Mouse (Mus musculus): ENCODE measurements around the gene Kif16b. TPM values are rescaled to one million over a fixed set of nuclear protein-coding genes. Genes with fewer than 3 reads are reported as not detected.

Kif16b gene
- polyA plus RNA-seq, 1 experiment from 2014 or later, result 4.2 TPM

DNA sequence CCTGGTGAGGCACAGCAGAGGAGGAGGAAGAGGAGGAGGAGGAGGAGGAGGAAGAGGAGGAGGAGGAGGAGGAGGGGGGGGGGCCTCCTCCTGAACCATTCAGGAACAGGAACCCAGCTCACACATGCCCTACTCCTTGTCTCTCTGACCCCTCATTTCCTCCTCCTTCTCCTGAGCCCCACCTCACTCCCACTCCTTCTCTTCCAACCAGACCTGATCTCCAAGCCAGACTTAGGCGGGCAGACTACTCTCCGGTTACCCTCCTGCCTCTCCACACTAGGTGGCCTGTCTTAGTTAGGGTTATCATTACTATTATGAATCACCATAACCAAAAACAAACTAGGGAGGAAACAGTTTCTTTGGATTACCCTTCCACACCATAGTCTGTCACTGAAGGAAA is 10.0 kb downstream of the Kif16b start:
- H3K27me3 ChIP-seq, result no peaks in the 10 kb centered on the region
- H3K36me3 ChIP-seq, result no peaks in the 10 kb centered on the region
- H3K9me3 ChIP-seq, result no peaks in the 10 kb centered on the region
- WGBS, result 88% methylated on average over 2 of the region's 2 CpGs
- no peak overlapping the region for H3K27ac ChIP-seq
- ATAC-seq (ENCODE audit: low FRiP score), result no peak; the same call in 1 of the 2 replicates
- H3K4me1 ChIP-seq (replicated peaks), result no peaks in the 10 kb centered on the region
- no peak overlapping the region for H3K9ac ChIP-seq
- no peak overlapping the region for H3K4me3 ChIP-seq
- no peak overlapping the region for H3K4me2 ChIP-seq

DNA sequence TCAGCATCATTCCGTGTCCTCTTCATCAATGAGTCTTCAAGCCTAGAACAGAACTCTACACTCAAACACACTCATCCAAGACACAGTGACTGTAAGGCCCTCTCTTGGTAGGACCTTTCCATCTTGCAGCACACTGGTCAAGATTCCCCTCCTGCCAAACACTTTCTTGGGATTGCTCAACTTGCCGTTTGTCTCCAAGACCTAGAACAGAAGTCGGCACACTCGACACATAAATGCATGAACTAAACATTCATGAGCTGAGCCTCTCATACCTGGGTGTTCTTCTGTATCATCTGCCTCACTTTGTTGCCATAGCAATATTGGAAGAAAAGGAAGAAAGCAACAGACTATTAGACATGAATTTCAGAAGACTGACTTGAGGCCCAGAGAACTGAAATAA is 16.9 kb downstream of the Kif16b start:
- Histone ChIP-seq H3K4me1 (replicated peaks) (no peaks in the 10 kb centered on the region), H3K27me3 (no peaks in the 10 kb centered on the region), H3K36me3 (no peaks in the 10 kb centered on the region), H3K4me3 (no peak overlapping the region), H3K9me3 (no peaks in the 10 kb centered on the region), H3K9ac (no peak overlapping the region), H3K27ac (no peak overlapping the region), H3K4me2 (no peak overlapping the region)
- ATAC-seq (ENCODE audit: low FRiP score), result no peak
- 97% methylated on average over 4 of the region's 4 CpGs for WGBS

DNA sequence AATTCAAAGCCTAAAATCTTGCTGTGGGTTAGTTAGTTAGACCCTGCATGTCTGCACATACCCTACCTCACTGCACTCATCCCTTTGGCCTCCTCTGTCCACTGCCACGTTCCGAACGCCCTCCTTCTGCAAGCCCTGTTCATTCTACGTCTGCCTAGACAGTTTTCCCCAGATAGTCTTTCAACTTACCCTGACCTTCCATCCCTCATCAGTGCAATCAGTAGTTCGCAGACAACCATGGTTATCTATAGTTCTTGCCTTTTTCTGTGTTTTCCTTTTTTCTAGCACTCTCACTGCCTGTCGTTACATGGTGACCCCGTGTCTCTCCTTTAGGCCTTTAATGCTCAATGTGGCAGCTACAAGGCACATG is 17.7 kb downstream of the Kif16b start:
- Histone ChIP-seq H3K4me2 (no peak overlapping the region), H3K9me3 (no peaks in the 10 kb centered on the region), H3K36me3 (no peaks in the 10 kb centered on the region), H3K9ac (no peak overlapping the region), H3K4me3 (no peak overlapping the region), H3K27ac (no peak overlapping the region), H3K27me3 (no peaks in the 10 kb centered on the region), H3K4me1 (replicated peaks) (no peaks in the 10 kb centered on the region)
- 87% methylated on average over 7 of the region's 7 CpGs for WGBS
- ATAC-seq (ENCODE audit: low FRiP score), result no peak

DNA sequence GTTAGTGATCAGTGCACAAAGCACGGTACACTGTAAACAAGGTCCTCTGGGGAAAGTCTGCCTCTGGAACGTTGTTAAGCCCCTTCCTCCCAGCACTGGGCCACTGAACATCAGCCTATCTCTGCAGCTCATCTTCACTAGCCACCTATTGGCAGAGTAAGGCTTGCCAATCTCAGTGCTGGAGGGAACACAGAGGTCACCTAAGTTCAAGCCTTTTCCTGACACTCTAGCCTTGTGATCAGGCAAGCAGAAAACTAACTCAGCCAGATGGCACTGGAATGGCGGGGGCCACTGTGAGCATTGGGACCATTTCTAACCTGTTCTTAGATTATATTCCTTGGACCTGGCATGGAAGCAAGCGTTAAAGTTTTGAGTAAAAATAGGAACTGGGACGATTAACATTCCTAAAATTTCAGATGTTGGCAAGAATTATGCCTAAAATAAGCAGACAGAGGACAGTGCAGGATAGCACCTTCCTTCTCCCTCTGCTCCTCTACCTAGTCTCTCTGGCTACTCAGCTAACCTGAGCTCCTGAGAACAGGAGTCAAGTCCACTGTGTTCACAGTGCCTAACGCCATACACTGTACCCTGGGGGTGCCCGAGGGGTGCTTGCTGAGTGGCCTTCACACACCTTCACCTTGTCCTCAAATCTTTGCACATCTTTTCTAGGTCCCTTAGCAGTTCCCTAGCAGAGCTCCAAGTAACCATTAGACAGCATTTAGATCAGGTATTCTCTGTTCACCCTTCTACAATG is 18.3 kb downstream of the Kif16b start:
- no peaks in the 10 kb centered on the region for H3K9me3 ChIP-seq
- H3K36me3 ChIP-seq, result no peaks in the 10 kb centered on the region
- ATAC-seq (ENCODE audit: low FRiP score), result no peak
- H3K4me2 ChIP-seq, result no peak overlapping the region
- H3K4me1 ChIP-seq (replicated peaks), result no peaks in the 10 kb centered on the region
- H3K9ac ChIP-seq, result no peak overlapping the region
- no peaks in the 10 kb centered on the region for H3K27me3 ChIP-seq
- H3K4me3 ChIP-seq, result no peak overlapping the region
- no peak overlapping the region for H3K27ac ChIP-seq
- WGBS, result 68% methylated on average over 7 of the region's 7 CpGs

DNA sequence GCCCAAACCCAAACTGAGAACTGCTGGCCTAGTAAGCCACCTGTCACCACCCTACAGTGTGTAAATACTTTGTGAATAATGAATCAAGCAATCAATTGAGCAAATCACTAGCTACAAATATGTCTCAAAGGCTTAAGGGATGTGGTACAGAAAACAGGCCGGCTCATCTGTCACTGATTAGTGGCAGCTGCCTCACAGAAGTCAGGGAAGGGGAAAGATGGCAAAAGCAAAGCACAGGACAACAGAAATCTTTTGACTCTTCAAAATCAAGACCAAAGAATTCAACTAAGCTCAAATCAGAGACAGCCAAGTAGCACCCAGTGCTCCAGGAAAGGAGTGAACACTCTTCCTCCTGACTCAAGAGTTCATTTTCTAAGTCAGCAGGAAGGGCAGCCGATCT is 18.9 kb downstream of the Kif16b start:
- no peaks in the 10 kb centered on the region for H3K4me1 ChIP-seq (replicated peaks)
- no peak overlapping the region for H3K4me3 ChIP-seq
- H3K27me3 ChIP-seq, result no peaks in the 10 kb centered on the region
- WGBS, result 59% methylated on average over 2 of the region's 2 CpGs
- no peaks in the 10 kb centered on the region for H3K36me3 ChIP-seq
- ATAC-seq (ENCODE audit: low FRiP score), result no peak
- H3K4me2 ChIP-seq, result no peak overlapping the region
- no peak overlapping the region for H3K9ac ChIP-seq
- H3K9me3 ChIP-seq, result no peaks in the 10 kb centered on the region
- H3K27ac ChIP-seq, result no peak overlapping the region

DNA sequence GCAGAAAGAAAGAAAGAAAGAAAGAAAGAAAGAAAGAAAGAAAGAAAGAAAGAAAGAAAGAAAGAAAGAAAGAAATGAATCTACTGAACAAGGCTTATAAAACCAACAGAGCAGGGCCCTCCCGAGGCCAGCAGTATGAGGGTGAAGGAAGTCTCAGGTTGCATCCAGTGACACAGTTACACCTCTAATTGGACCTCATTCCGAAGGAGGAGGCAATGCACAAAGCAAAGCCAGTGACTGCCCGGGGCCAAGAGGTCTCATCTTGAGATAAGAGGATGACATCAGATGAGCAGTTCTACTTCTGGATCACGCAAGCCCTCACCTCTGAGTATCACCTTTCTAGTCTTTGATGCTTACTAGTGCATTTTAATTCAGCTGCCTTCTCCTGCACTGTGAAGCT is 20.2 kb downstream of the Kif16b start:
- WGBS, result 70% methylated on average over 4 of the region's 4 CpGs
- no peaks in the 10 kb centered on the region for H3K9me3 ChIP-seq
- H3K27me3 ChIP-seq, result no peaks in the 10 kb centered on the region
- no peak overlapping the region for H3K9ac ChIP-seq
- ATAC-seq (ENCODE audit: low FRiP score), result no peak
- H3K4me3 ChIP-seq, result no peak overlapping the region
- H3K4me2 ChIP-seq, result no peak overlapping the region
- H3K4me1 ChIP-seq (replicated peaks), result no peaks in the 10 kb centered on the region
- no peak overlapping the region for H3K27ac ChIP-seq
- H3K36me3 ChIP-seq, result no peaks in the 10 kb centered on the region

DNA sequence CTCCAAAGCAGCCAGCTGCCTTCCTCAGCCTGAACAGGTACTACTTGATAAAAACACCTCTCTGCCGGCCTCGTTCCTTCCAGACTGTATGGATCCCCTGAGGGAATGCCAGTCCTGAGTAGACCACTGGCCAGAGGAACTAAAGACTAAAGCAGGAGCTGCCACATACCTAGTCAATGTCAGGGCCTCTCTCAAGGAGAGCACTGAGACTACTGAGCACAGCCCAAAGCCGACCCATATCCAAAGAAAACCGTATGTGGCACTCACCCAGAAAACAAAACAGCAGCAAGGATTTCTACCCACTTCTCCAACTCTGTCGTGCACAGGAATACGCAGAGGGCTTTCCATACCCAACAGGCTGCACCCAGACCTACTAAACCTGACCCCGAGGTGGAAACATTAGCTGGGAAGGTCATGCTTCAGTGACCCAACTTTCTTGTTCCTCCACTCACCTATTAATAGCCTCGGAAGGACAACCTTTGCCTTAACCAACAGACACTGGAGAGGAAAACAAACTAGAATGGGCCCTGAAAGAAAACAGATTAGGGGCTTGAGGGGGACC is 22.0 kb downstream of the Kif16b start:
- H3K9ac ChIP-seq, result no peak overlapping the region
- no peak overlapping the region for H3K4me3 ChIP-seq
- no peaks in the 10 kb centered on the region for H3K9me3 ChIP-seq
- no peak overlapping the region for H3K27ac ChIP-seq
- 81% methylated on average over 8 of the region's 8 CpGs for WGBS
- H3K36me3 ChIP-seq, result no peaks in the 10 kb centered on the region
- ATAC-seq (ENCODE audit: low FRiP score), result no peak
- no peaks in the 10 kb centered on the region for H3K27me3 ChIP-seq
- H3K4me1 ChIP-seq (replicated peaks), result no peaks in the 10 kb centered on the region
- no peak overlapping the region for H3K4me2 ChIP-seq

DNA sequence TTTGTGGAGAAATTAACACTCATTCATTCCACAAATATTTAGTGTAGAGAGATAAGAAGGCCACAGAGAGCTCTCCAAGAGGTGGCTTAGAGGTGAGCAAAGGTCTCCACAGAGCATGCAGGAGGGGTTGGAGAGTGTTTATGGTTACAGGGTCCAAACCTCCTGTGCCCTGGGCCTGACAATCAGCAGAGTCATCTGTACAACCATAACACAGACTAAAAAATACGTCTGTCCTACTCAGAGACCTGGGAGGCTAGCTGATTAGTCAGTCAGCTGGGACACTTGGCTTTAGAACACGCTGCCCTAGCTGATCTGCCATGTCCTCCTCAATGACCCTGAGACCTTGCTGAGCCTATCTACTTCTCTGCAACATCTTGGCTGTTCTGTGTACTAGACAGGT is 24.7 kb downstream of the Kif16b start:
- no peak overlapping the region for H3K4me3 ChIP-seq
- no peak overlapping the region for H3K4me2 ChIP-seq
- no peak overlapping the region for H3K27ac ChIP-seq
- no peaks in the 10 kb centered on the region for H3K27me3 ChIP-seq
- no peaks in the 10 kb centered on the region for H3K36me3 ChIP-seq
- no peaks in the 10 kb centered on the region for H3K9me3 ChIP-seq
- H3K9ac ChIP-seq, result no peak overlapping the region
- H3K4me1 ChIP-seq (replicated peaks), result no peaks in the 10 kb centered on the region
- 87% methylated on average over 2 of the region's 2 CpGs for WGBS
- no peak for ATAC-seq (ENCODE audit: low FRiP score)

DNA sequence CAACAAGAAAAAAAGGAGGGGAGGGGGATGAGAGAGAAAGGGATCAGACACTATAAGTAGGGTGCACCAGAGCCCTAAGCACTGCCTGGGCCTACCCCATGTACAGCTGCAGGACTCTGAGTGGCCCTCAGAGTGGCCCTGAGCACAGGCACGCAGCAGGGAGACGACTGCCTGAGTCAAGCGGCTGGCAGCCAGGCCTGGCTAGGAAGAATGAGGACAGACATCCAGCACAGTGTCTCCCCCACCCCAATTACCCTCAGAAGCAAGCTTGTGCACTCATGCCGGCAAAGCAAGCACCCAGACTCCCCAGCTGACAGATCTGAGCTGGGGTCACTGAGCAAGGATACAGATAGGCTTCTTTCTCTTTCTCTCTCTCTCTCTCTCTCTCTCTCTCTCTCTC is 25.4 kb downstream of the Kif16b start:
- Histone ChIP-seq H3K27ac (no peak overlapping the region), H3K4me2 (no peak overlapping the region), H3K9ac (no peak overlapping the region), H3K36me3 (no peaks in the 10 kb centered on the region), H3K4me3 (no peak overlapping the region), H3K4me1 (replicated peaks) (no peaks in the 10 kb centered on the region), H3K9me3 (no peaks in the 10 kb centered on the region), H3K27me3 (no peaks in the 10 kb centered on the region)
- ATAC-seq (ENCODE audit: low FRiP score), result no peak
- 51% methylated on average over 4 of the region's 4 CpGs for WGBS

DNA sequence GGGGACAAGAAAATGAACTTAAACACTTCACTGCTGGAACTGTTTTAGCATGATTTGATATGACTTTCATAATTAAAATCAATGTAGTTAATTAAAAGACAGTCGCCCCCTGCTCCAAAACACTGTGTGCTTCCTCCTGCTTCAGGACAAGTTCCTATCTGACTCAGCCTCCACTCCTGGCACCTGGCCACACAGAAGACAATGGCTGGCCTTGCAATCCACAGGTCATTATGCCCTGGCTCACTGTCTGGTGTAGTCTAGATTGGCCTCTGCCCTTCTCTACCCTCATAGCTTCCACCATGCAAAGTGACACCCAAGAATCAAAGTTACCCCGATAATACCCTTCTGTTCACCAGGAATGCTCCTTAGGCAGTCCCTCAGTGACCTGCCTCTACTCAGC is 26.8 kb downstream of the Kif16b start:
- Histone ChIP-seq H3K36me3 (no peaks in the 10 kb centered on the region), H3K27me3 (no peaks in the 10 kb centered on the region), H3K9me3 (no peaks in the 10 kb centered on the region), H3K4me3 (no peak overlapping the region), H3K9ac (no peak overlapping the region), H3K4me1 (replicated peaks) (no peaks in the 10 kb centered on the region), H3K4me2 (no peak overlapping the region), H3K27ac (no peak overlapping the region)
- 84% methylated on average over 2 of the region's 2 CpGs for WGBS
- ATAC-seq (ENCODE audit: low FRiP score), result no peak

DNA sequence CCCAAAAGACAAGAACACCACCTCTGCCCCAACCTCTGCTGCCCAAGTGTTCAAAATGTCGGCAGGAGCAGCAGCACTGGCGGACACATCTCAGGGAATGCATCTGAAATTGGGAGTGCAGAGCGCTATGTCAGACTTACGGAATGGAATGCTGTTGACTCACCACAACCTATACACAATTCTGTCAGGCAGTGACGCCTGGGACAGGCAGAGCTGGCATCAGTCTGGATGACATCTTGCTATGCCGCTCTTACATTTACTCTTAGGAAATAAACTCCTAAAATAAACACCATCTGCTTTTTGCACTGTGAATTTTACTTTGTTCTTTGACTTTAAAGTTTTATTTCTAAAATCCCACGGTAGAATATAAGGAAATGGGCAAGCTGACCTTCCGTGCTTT is 31.3 kb downstream of the Kif16b start:
- whole genome bisulfite sequencing, result 95% methylated on average over 8 of the region's 8 CpGs
- no peaks in the 10 kb centered on the region for H3K4me1 ChIP-seq (replicated peaks)
- H3K27me3 ChIP-seq, result no peaks in the 10 kb centered on the region
- no peak for ATAC-seq (ENCODE audit: low FRiP score)
- no peak overlapping the region for H3K27ac ChIP-seq
- H3K4me3 ChIP-seq, result no peak overlapping the region
- peaks cover 1% of the 10 kb centered on the region for H3K36me3 ChIP-seq
- no peak overlapping the region for H3K9ac ChIP-seq
- no peak overlapping the region for H3K4me2 ChIP-seq
- H3K9me3 ChIP-seq, result no peaks in the 10 kb centered on the region

DNA sequence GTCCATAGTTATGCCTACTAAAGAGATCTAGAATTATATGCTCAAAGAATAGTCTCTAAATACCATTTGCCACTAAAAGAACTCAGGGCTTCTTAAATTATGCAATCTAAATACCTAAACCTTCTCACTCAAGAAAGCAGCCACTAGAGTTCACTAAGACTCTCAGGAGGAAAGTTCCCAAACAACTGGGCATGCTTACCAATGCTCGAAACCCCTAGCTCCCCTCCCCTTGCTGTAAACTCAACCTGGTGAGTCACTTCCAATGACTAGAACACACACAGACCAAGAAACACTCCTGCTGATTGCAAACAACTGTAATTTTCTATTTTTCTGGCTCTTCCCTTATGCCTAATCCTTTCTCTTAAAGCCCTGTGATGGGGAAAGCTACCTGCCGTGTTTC is 33.9 kb downstream of the Kif16b start:
- Histone ChIP-seq H3K9ac (no peak overlapping the region), H3K4me2 (no peak overlapping the region), H3K36me3 (peaks cover 5% of the 10 kb centered on the region), H3K9me3 (no peaks in the 10 kb centered on the region), H3K4me3 (no peak overlapping the region), H3K27me3 (no peaks in the 10 kb centered on the region), H3K4me1 (replicated peaks) (no peaks in the 10 kb centered on the region), H3K27ac (no peak overlapping the region)
- 94% methylated on average over 2 of the region's 2 CpGs for WGBS
- ATAC-seq (ENCODE audit: low FRiP score), result no peak

DNA sequence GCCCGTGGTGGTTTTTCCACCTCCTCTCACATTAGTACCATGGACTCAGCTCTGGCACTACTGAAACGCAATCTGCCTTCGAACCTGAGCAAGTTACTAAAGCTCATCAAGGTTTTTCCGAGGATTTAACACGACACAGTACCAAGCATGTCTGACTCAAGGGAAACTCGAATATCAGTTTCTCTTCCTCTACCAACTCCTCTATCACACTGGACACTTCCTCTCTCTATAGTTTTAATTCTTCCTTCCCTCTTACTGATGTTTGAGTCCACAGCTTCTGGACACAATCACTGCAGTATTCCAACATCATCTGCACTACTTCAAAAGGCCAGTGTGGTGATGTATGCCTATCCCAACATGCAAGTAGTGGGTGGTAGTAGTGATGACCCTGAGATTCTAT is 40.3 kb downstream of the Kif16b start:
- no peak for ATAC-seq (ENCODE audit: low FRiP score)
- Histone ChIP-seq H3K9me3 (no peaks in the 10 kb centered on the region), H3K4me3 (no peak overlapping the region), H3K4me1 (replicated peaks) (no peaks in the 10 kb centered on the region), H3K4me2 (no peak overlapping the region), H3K27me3 (no peaks in the 10 kb centered on the region), H3K36me3 (peaks cover 8% of the 10 kb centered on the region), H3K27ac (no peak overlapping the region), H3K9ac (no peak overlapping the region)
- 84% methylated on average over 6 of the region's 6 CpGs for WGBS
